Mouse (Mus musculus): Measurements from ENCODE around the gene Vwa3a.
A peak's percentile ranks its signal among the peaks of the same experiment; 100 is the strongest.
"Not testable (repeated sequence)": the region's sequence is repeated elsewhere in the genome, so short reads cannot be mapped to it uniquely, and the experiment has no call there.

Gene Vwa3a

GRCm38 (mm10) chr7:120739018-120739417 lies at the start of gene Vwa3a:
TSS of gene Vwa3a (plus strand) at chr7:120739318.
- no peak for DNase-seq (ENCODE audit: low spot score in 2 of 2)

GRCm38 (mm10) chr7:120690634-120691033 lies 48.5 kb upstream of the Vwa3a start:
- DNase-seq (ENCODE audit: low spot score in 2 of 2): no peak

GRCm38 (mm10) chr7:120693831-120694375 lies 45.2 kb upstream of the Vwa3a start:
- DNase-seq (ENCODE audit: low spot score in 2 of 2): no peak

GRCm38 (mm10) chr7:120695196-120695595 lies 43.9 kb upstream of the Vwa3a start:
- no peak for DNase-seq (ENCODE audit: low spot score in 2 of 2)

- no peak for DNase-seq (ENCODE audit: low spot score in 2 of 2)
Observed at GRCm38 (mm10) chr7:120695641-120696040, 43.5 kb upstream of the Vwa3a start.

- DNase-seq (ENCODE audit: low spot score in 2 of 2): no peak
Observed at GRCm38 (mm10) chr7:120696331-120696730, 42.8 kb upstream of the Vwa3a start.

GRCm38 (mm10) chr7:120699586-120699985 lies 39.5 kb upstream of the Vwa3a start:
- DNase-seq (ENCODE audit: low spot score in 2 of 2): no peak

- no peak for DNase-seq (ENCODE audit: low spot score in 2 of 2)
Observed at GRCm38 (mm10) chr7:120703888-120704287, 35.2 kb upstream of the Vwa3a start.

GRCm38 (mm10) chr7:120712071-120712470 lies 27.0 kb upstream of the Vwa3a start:
- no peak for DNase-seq (ENCODE audit: low spot score in 2 of 2)

GRCm38 (mm10) chr7:120713225-120713624 lies 25.9 kb upstream of the Vwa3a start:
- DNase-seq (ENCODE audit: low spot score in 2 of 2): no peak

GRCm38 (mm10) chr7:120713951-120714350 lies 25.2 kb upstream of the Vwa3a start:
- DNase-seq (ENCODE audit: low spot score in 2 of 2): not testable (repeated sequence)

- DNase-seq (ENCODE audit: low spot score in 2 of 2): no peak
Observed at GRCm38 (mm10) chr7:120717261-120717660, 21.9 kb upstream of the Vwa3a start.

GRCm38 (mm10) chr7:120721051-120721450 lies 18.1 kb upstream of the Vwa3a start:
- DNase-seq (ENCODE audit: low spot score in 2 of 2): no peak

- no peak for DNase-seq (ENCODE audit: low spot score in 2 of 2)
Observed at GRCm38 (mm10) chr7:120721456-120721855, 17.7 kb upstream of the Vwa3a start.

- DNase-seq (ENCODE audit: low spot score in 2 of 2): no peak
Observed at GRCm38 (mm10) chr7:120722063-120722462, 17.1 kb upstream of the Vwa3a start.

- DNase-seq (ENCODE audit: low spot score in 2 of 2): peak in 1 of 2 experiments; percentile 35
Observed at GRCm38 (mm10) chr7:120722839-120723278, 16.3 kb upstream of the Vwa3a start.

GRCm38 (mm10) chr7:120727581-120727980 lies 11.5 kb upstream of the Vwa3a start:
- DNase-seq (ENCODE audit: low spot score in 2 of 2): no peak

GRCm38 (mm10) chr7:120729635-120730034 lies 9.5 kb upstream of the Vwa3a start:
- DNase-seq (ENCODE audit: low spot score in 2 of 2): no peak

GRCm38 (mm10) chr7:120732906-120733305 lies 6.2 kb upstream of the Vwa3a start:
- no peak for DNase-seq (ENCODE audit: low spot score in 2 of 2)

- DNase-seq (ENCODE audit: low spot score in 2 of 2): peak; percentile 41 to 51
Observed at GRCm38 (mm10) chr7:120739558-120740101, 512 bp downstream of the Vwa3a start.

GRCm38 (mm10) chr7:120743366-120744351 lies 4.5 kb downstream of the Vwa3a start:
- DNase-seq (ENCODE audit: low spot score in 2 of 2): no peak

GRCm38 (mm10) chr7:120744606-120745005 lies 5.5 kb downstream of the Vwa3a start:
- no peak for DNase-seq (ENCODE audit: low spot score in 2 of 2)

GRCm38 (mm10) chr7:120746029-120746428 lies 6.9 kb downstream of the Vwa3a start:
- DNase-seq (ENCODE audit: low spot score in 2 of 2): no peak

Measured in frontal cortex, postnatal 14 days (tissue).